Mouse (Mus musculus): Measurements from ENCODE around the gene Mfng. TPM values are rescaled to one million over a fixed set of nuclear protein-coding genes. Genes with fewer than 3 reads are reported as not detected.

Mfng gene
- total RNA-seq, 1 experiment = 7.3 TPM

GRCm38 (mm10) chr15:78770234-78770982, 2.9 kb downstream of the Mfng start:
- no peak for TF ChIP-seq MAFK (IDR thresholded peaks at IDR 0.05; ENCODE audit: insufficient read depth, low read depth, low read length)
- TF ChIP-seq ZC3H11A (IDR thresholded peaks at IDR 0.05; ENCODE audit: borderline replicate concordance, low read depth, low read length) = no peak
- TF ChIP-seq ZNF384 (IDR thresholded peaks at IDR 0.05; ENCODE audit: low read depth, low read length) = no peak
- no peak for TF ChIP-seq HCFC1 (IDR thresholded peaks at IDR 0.05; ENCODE audit: borderline replicate concordance, insufficient read depth, low read length)
- TF ChIP-seq CHD2 (IDR thresholded peaks at IDR 0.05; ENCODE audit: low read depth, low read length) = no peak
- Histone ChIP-seq H3K9ac (ENCODE audit: insufficient read depth, low read depth, low read length, poor library complexity, severe bottlenecking) (no peak overlapping the region), H3K9me3 (ENCODE audit: control insufficient read depth, insufficient read depth, low read depth, low read length) (no peaks in the 10 kb centered on the region), H3K36me3 (ENCODE audit: control insufficient read depth, insufficient read depth, low read length, poor library complexity, severe bottlenecking) (peaks cover 7% of the 10 kb centered on the region), H3K4me3 (ENCODE audit: insufficient read depth in 1 of 2, low read depth in 1 of 2, low read length in 2 of 2, poor library complexity in 1 of 2, severe bottlenecking in 1 of 2) (0 out of 4 replicates have a peak overlapping the region, but pooled peaks of 1 of the 2 experiments have one; percentile 14), H3K27ac (ENCODE audit: insufficient read depth, low read depth, low read length, poor library complexity, severe bottlenecking) (no peak overlapping the region), H3K4me1 (ENCODE audit: control insufficient read depth in 2 of 2, insufficient read depth in 2 of 2, low read length in 2 of 2, poor library complexity in 1 of 2) (peaks cover 7 to 9% of the 10 kb centered on the region in 2 experiments; a peak in 2 of 4 replicates)
- in situ Hi-C loops (cut with MboI; ENCODE audit: low sequenced_read_pairs in 2 of 2, unreplicated experiment in 2 of 2) = no loop called here
- DNase-seq (ENCODE audit: low read depth, low spot score) = no peak

DNA sequence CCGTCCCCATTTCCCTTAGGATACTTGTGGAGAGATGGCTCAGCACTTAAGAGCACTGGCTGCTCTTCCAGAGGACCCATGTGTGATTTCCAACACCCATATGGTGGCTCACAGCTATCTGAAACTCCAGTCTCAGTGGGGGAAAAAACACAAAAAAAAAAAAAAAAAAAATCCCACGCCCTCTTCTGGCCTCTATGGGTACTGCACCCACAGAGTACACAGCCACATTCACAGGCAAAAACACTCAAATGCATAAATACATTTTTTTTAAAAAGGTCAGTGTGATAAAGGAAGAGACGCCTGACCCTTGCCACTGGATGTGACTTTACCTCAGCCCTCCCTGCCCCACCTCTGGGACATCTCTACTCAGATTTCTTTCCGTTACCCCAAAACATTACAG, 4.2 kb downstream of the Mfng start:
- Histone ChIP-seq H3K9me3 (ENCODE audit: control insufficient read depth, insufficient read depth, low read depth, low read length) (no peaks in the 10 kb centered on the region), H3K9ac (ENCODE audit: insufficient read depth, low read depth, low read length, poor library complexity, severe bottlenecking) (no peak overlapping the region), H3K4me1 (ENCODE audit: control insufficient read depth in 2 of 2, insufficient read depth in 2 of 2, low read length in 2 of 2, poor library complexity in 1 of 2) (peaks cover 7 to 9% of the 10 kb centered on the region in 2 experiments; a peak in 2 of 4 replicates), H3K36me3 (ENCODE audit: control insufficient read depth, insufficient read depth, low read length, poor library complexity, severe bottlenecking) (no peaks in the 10 kb centered on the region), H3K27ac (ENCODE audit: insufficient read depth, low read depth, low read length, poor library complexity, severe bottlenecking) (no peak overlapping the region), H3K4me3 (ENCODE audit: insufficient read depth in 1 of 2, low read depth in 1 of 2, low read length in 2 of 2, poor library complexity in 1 of 2, severe bottlenecking in 1 of 2) (no peak overlapping the region)
- TF ChIP-seq HCFC1 (IDR thresholded peaks at IDR 0.05; ENCODE audit: borderline replicate concordance, insufficient read depth, low read length) (no peak), ZNF384 (IDR thresholded peaks at IDR 0.05; ENCODE audit: low read depth, low read length) (peak; percentile 99), MAFK (IDR thresholded peaks at IDR 0.05; ENCODE audit: insufficient read depth, low read depth, low read length) (no peak)
- in situ Hi-C loops (cut with MboI; ENCODE audit: low sequenced_read_pairs in 2 of 2, unreplicated experiment in 2 of 2) = no loop called here
- DNase-seq (ENCODE audit: low read depth, low spot score) = no peak

DNA sequence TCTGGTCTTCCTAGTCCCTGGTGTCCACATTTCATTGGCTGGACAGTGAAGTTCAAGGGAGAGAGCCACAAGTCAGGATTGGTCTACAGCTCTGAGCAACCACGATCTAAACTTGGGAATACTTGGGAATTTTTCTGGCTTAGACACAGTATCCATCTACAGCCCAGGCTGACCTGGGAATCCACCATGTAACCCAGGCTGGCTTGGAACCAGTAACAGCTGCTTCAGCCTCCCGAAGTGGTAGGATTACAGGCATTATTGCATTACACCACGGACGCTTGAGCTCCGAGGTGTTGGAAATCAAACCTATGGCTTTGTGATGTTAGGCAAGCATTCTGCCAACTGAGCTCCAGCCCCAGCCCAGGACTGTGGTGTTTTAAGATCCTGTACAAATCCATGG, 9.6 kb downstream of the Mfng start:
- no peak for DNase-seq (ENCODE audit: low read depth, low spot score)
- H3K9me3 ChIP-seq (ENCODE audit: control insufficient read depth, insufficient read depth, low read depth, low read length) = no peaks in the 10 kb centered on the region
- in situ Hi-C loops (cut with MboI; ENCODE audit: low sequenced_read_pairs in 2 of 2, unreplicated experiment in 2 of 2) = no loop called here
- no peaks in the 10 kb centered on the region for H3K36me3 ChIP-seq (ENCODE audit: control insufficient read depth, insufficient read depth, low read length, poor library complexity, severe bottlenecking)
- H3K9ac ChIP-seq (ENCODE audit: insufficient read depth, low read depth, low read length, poor library complexity, severe bottlenecking) = no peak overlapping the region
- TF ChIP-seq ZC3H11A (IDR thresholded peaks at IDR 0.05; ENCODE audit: borderline replicate concordance, low read depth, low read length) (no peak), CHD2 (IDR thresholded peaks at IDR 0.05; ENCODE audit: low read depth, low read length) (no peak), HCFC1 (IDR thresholded peaks at IDR 0.05; ENCODE audit: borderline replicate concordance, insufficient read depth, low read length) (no peak), ZNF384 (IDR thresholded peaks at IDR 0.05; ENCODE audit: low read depth, low read length) (no peak), MAFK (IDR thresholded peaks at IDR 0.05; ENCODE audit: insufficient read depth, low read depth, low read length) (no peak)
- H3K4me1 ChIP-seq (ENCODE audit: control insufficient read depth in 2 of 2, insufficient read depth in 2 of 2, low read length in 2 of 2, poor library complexity in 1 of 2) = 0 out of 4 replicates have a peak, but pooled peaks cover 0 to 2% of the 10 kb centered on the region in 2 experiments
- no peak overlapping the region for H3K27ac ChIP-seq (ENCODE audit: insufficient read depth, low read depth, low read length, poor library complexity, severe bottlenecking)
- no peak overlapping the region for H3K4me3 ChIP-seq (ENCODE audit: insufficient read depth in 1 of 2, low read depth in 1 of 2, low read length in 2 of 2, poor library complexity in 1 of 2, severe bottlenecking in 1 of 2)

DNA sequence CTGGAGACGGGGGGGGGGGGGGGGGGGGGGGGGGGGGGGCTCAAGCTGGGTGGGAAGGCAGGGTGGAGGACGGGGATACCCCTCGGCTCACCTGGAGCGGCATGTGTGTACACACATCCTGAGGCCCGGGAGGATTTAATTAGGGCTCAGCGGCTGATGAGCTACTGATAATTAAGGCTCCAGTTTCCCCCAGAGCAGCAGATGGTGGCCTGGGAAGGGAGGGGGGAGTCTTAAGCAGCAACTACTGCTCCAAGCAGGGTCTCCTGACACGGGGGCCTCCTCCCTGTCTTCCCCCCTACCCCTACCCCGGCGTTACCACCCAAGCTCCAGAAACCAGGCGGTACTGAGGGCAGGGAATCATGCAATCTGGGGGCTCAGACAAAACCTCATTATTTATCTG, 10.1 kb downstream of the Mfng start:
- DNase-seq (ENCODE audit: low read depth, low spot score) = no peak
- Histone ChIP-seq H3K36me3 (ENCODE audit: control insufficient read depth, insufficient read depth, low read length, poor library complexity, severe bottlenecking) (no peaks in the 10 kb centered on the region), H3K4me1 (ENCODE audit: control insufficient read depth in 2 of 2, insufficient read depth in 2 of 2, low read length in 2 of 2, poor library complexity in 1 of 2) (0 out of 4 replicates have a peak, but pooled peaks cover 0 to 2% of the 10 kb centered on the region in 2 experiments), H3K27ac (ENCODE audit: insufficient read depth, low read depth, low read length, poor library complexity, severe bottlenecking) (no peak overlapping the region), H3K9me3 (ENCODE audit: control insufficient read depth, insufficient read depth, low read depth, low read length) (no peaks in the 10 kb centered on the region), H3K4me3 (ENCODE audit: insufficient read depth in 1 of 2, low read depth in 1 of 2, low read length in 2 of 2, poor library complexity in 1 of 2, severe bottlenecking in 1 of 2) (no peak overlapping the region), H3K9ac (ENCODE audit: insufficient read depth, low read depth, low read length, poor library complexity, severe bottlenecking) (no peak overlapping the region)
- in situ Hi-C loops (cut with MboI; ENCODE audit: low sequenced_read_pairs in 2 of 2, unreplicated experiment in 2 of 2) = no loop called here
- TF ChIP-seq MAFK (IDR thresholded peaks at IDR 0.05; ENCODE audit: insufficient read depth, low read depth, low read length) (no peak), CHD2 (IDR thresholded peaks at IDR 0.05; ENCODE audit: low read depth, low read length) (no peak), ZNF384 (IDR thresholded peaks at IDR 0.05; ENCODE audit: low read depth, low read length) (no peak), ZC3H11A (IDR thresholded peaks at IDR 0.05; ENCODE audit: borderline replicate concordance, low read depth, low read length) (no peak), HCFC1 (IDR thresholded peaks at IDR 0.05; ENCODE audit: borderline replicate concordance, insufficient read depth, low read length) (no peak)

All from ES-E14 (cell line).